Mouse (Mus musculus) monocyte, adult 2 months (primary cell): ENCODE data around the gene Nedd4.

Source experiments
- DNase-seq, 2 experiments: peaks; one replicate each; pipeline ENCODE4 v3.0.0; 2022; ENCODE audit warnings: low spot score in 2 of 2, low read depth in 1 of 2

Nedd4 gene

GRCm38 (mm10) chr9:72675745-72676200, 13.6 kb downstream of the Nedd4 start:
- no peak for DNase-seq

DNA sequence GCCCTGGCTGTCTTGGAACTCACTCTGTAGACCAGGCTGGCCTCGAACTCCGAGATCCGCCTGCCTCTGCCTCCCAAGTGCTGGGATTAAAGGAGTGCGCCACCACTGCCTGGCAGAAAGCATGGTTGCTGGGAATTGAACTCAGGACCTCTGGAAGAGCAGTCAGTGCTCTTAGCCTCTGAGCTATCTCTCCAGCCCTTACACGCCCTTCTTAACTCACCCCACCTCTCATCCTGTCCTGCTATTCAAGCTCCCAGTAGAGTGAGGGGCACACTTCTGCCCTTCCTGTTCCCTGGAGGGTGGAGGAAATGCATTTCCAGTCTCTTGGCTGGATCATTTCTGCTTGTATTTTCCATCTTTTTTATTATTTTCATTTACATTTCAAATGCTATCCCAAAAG, 15.5 kb downstream of the Nedd4 start:
- DNase-seq = no peak

DNA sequence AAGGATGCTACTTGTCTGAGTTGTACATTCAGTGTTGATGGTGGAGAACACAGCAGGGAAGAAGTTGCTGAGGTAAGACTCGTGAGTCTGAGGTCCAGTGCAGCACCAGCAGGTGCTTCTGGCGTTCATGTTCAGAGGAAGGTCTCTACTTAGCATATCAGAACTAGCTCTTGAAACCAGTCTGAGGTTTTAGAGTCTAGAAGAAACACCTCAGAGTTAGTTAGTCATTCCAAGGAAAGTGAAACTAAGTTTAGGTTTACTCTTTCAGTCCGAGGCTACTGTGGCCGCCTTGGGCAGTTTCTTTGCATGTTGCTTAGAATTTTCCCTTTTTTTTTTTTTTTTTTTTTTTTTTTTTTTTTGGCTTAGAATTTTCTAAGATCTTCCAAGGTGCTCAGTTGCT, 16.6 kb downstream of the Nedd4 start:
- DNase-seq = no peak

- DNase-seq = no peak
Observed at GRCm38 (mm10) chr9:72681652-72682228, 19.6 kb downstream of the Nedd4 start.

GRCm38 (mm10) chr9:72683268-72683667, 21.1 kb downstream of the Nedd4 start:
- DNase-seq = no peak

DNA sequence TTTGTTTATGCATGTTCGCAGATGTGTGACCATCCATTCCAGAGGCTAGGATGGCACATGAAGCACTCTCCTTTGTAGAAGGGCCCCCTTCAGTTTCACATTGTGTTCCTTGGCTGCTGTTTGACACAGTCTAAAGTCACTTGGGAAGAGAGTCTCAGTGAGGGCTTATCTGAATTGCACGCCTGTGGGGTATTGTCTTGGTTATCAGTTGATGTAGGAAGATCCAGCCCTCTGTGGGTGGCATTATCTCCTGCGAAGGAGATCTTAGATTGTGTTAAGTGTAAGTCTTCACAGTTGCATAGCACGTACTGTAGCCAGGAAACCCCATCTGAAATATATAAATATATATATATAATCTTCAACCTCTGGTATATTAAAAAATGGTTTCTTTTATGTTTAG, 23.1 kb downstream of the Nedd4 start:
- no peak for DNase-seq

- DNase-seq = no peak
Observed at GRCm38 (mm10) chr9:72686506-72686905, 24.4 kb downstream of the Nedd4 start.

DNA sequence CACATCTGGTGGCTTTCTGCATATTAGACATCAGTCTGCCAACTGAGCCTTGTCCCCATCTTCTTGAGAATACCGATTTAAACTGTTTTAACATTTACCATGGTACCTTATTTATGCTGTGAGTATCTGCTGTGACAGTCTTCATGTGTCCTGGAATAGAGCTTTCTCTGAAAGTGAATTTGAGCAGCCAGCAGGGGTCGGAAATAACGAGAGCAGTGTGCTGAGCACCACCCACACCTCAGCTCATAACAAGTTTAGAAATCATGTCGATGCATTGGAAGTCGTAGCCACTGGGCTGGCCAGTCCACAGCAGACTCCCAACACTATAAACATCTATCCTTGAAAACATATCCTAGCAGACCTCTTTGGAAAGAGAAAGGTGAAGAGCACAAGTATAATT, 27.4 kb downstream of the Nedd4 start:
- no peak for DNase-seq

GRCm38 (mm10) chr9:72690811-72691210, 28.7 kb downstream of the Nedd4 start:
- DNase-seq = no peak

DNA sequence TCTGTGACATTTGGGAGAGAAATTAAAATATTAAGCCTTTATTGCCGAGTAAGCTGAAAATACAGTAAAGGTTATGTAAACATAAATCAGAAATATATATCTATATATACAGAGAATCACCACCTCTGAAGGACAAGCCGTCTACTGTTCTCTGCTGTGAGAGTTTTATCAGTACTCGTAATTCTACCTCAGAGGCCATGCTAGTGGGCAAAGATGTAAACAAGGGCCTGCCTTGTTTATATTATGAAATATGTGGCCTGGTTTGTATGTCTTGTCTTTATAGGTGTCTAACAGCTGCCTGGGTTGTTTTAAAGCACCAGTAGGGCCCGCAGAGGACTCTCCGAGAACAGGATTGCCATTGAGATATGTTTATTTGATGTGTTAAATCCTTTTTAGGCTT, 29.8 kb downstream of the Nedd4 start:
- DNase-seq = no peak

DNA sequence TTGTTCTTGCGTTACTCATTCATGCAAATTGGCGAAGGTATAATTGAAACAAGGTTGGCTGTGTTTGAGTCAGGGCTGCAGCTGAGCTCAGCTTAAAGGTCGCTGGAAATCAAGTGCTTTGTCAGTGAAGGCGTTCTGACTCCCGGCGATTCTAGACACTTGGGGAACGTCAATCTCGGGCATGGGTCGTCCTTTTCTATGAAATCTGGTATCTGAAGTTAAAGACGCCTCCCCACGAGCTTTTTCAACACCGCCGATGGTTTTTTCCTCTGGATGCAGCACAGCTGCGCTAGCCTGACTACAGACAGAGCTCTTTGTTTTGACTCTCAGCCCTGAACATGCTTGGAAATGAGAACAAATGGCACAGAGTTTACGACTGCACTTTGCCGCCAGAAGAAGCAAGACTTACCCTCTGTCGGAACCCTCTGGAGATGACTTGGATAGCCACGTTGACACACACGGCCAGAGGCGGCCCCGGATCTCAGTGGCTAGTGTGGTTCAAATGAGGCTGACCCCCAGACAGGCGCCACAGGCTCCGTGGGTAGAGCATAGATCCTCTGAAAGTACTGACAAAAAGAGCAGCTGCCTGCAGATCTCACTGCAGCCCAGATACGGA, 31.0 kb downstream of the Nedd4 start:
- no peak for DNase-seq

- DNase-seq = no peak
Observed at GRCm38 (mm10) chr9:72693861-72694260, 31.7 kb downstream of the Nedd4 start.

DNA sequence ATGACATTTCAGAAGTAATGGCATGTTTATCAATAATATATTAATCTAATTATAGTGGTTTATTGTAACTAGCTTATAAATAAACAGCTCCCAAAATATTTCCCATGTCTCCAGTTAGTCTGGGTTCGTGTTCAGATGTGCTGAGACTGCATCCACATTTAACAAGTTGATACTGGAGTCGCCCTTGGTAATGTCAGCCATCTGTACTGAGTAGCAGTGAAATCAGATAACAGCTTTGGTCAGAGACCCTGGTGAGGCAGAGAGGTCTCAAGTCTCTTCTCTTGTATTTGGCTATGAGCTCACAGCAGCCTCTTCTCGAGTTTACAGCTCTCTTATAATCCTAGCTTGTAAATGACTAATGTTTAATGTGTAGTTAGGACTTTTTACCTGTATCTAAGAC, 34.4 kb downstream of the Nedd4 start:
- no peak for DNase-seq

DNA sequence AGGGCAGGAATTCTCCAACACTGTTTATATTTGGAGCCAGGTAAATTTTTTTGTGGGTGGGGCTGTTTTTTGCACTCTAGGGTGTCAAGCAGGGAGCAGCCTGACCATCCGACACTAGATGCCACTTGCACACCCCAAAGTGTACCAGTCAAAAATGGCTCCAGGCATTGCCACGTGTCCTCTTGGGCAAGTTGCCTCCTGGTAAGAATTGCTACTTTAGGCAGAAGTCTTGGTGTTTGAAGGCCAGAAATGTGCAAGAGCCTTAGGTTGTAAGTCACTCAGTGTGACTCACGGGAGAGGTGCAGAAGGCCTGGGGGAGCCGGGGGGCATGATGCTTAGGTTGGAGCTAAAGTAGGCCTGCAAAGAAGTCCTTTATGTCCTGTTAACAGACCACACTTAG, 35.6 kb downstream of the Nedd4 start:
- DNase-seq = no peak

DNA sequence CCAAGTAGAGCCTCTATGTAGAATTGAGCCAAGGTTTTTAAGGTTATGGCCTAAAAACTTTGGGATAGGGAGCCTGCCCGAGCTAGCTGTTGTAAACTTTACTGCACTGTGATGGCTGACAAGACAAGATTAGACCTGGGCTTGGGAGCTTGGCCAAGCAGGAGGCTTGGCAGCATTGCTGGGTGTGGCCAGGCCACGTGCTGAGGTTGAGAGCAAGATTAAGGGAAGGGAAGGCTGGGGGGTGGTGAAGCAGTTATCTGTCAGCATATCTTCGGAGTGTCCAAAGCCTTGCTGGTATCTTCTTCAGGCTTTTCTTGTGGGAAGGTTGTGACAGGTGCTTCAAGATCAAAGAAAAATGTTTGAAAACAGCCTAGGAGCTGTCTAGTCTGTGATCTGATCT, 37.6 kb downstream of the Nedd4 start:
- no peak for DNase-seq

DNA sequence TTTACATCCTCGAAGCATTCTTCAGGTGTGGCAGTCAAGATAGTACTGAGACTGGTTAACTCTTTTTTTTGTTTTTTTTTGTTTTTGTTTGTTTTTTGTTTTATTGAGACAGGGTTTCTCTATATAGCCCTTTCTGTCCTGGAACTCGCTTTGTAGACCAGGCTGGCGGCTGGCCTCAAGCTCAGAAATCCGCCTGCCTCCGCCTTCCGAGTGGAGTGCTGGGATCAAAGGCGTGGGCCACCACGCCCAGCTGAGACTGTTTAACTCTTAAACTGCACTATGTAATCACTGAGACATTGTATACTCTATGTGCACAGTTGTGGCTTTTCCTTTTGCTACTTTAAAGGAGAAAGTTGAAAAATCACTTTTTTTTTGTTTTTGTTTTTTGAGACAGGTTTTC, 39.3 kb downstream of the Nedd4 start:
- no peak for DNase-seq

- DNase-seq = no peak
Observed at GRCm38 (mm10) chr9:72702075-72702474, 39.9 kb downstream of the Nedd4 start.

DNA sequence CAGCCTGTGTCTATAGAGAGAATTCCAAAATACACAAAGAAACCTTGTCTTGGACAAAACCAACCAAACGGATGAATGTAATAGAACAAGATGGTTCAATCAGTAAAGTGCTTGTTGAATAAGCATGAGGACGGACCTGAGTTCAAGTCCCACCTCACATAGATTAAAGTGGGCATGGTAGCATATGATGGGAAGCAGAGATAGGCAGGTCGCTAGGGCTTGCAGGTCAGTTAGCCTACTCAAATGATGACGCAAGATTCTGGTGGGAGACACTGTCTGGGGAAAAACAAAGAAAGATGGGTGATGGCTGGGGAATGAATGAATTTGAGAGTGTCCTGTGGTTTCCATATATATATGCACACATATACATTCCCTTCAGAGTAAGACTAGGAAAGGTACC, 41.0 kb downstream of the Nedd4 start:
- DNase-seq = no peak

DNA sequence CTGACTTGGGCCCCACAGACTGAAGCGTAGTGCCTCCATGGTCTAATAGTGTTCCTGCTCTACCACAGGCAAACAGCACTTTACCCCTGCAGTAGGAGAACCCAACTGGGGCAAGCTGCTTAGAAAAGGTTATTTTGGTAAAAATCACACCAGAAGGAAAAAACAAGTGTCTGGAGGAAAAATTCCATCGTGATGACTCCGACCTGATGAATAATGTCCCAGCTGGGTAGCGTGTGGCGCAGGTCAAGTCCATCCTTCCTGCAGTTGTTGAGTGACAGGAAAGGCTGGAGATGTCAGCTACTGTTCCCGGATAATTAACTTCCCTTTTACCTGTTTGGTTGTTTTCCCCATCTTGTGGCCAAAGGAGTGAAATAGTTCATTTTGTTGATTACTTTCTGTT, 41.6 kb downstream of the Nedd4 start:
- no peak for DNase-seq

DNA sequence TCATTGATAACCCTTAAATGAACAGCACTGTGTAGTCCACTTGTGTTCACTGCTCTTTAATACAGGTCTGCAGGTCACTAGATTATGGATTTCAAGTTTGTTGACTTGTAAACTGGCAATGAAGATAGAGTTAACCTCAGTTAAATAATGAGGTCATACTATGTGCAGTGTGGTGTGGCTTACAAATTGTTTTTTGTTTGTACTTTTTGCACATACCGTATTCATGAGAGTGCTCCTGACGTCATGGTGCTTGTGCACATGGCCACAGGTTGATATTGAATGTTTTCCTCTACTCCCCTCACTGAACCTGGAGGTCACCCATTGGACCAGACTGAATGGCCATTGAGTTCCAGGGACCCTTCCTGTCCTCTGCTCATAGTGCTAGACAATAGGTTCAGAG, 43.1 kb downstream of the Nedd4 start:
- no peak for DNase-seq

GRCm38 (mm10) chr9:72707999-72708398, 45.9 kb downstream of the Nedd4 start:
- DNase-seq = no peak

- no peak for DNase-seq
Observed at GRCm38 (mm10) chr9:72708690-72709089, 46.5 kb downstream of the Nedd4 start.

GRCm38 (mm10) chr9:72710060-72710459, 47.9 kb downstream of the Nedd4 start:
- DNase-seq = no peak
